Mouse (Mus musculus) gastrocnemius, postnatal 36 days (tissue): ENCODE data around the gene Nedd9. TPM values are rescaled to one million over a fixed set of nuclear protein-coding genes. Genes with fewer than 3 reads are reported as not detected.

Experiments
- DNase-seq, 2 experiments: peaks; one replicate each; pipeline ENCODE4 v3.0.0; 2022
- intact Hi-C: fragments of 180-260 bp; cut with DNase I; formaldehyde crosslinking; loops from one replicate; pipeline ENCODE4 v1.15.1; 2025
- total RNA-seq, 2 experiments: library from RNA; stranded (reverse); gene quantifications; 2 replicates each; pipeline ENCODE4 v1.2.3; 2021

Nedd9 gene
- total RNA-seq, 2 experiments from 2014 or later, result 5.7 to 7.0 TPM

GRCm38 (mm10) chr13:41457798-41458390 is 29.3 kb downstream of the Nedd9 start:
- intact Hi-C loops, result no loop called here
- no peak for DNase-seq

GRCm38 (mm10) chr13:41457030-41457797 is 29.9 kb downstream of the Nedd9 start:
- no peak for DNase-seq
- intact Hi-C loops, result no loop called here

- DNase-seq, result no peak
- intact Hi-C loops, result no loop called here
Measured at GRCm38 (mm10) chr13:41456292-41457029, 30.7 kb downstream of the Nedd9 start.

- intact Hi-C loops, result no loop called here
- DNase-seq, result no peak
Measured at GRCm38 (mm10) chr13:41453227-41454193, 33.7 kb downstream of the Nedd9 start.

DNA sequence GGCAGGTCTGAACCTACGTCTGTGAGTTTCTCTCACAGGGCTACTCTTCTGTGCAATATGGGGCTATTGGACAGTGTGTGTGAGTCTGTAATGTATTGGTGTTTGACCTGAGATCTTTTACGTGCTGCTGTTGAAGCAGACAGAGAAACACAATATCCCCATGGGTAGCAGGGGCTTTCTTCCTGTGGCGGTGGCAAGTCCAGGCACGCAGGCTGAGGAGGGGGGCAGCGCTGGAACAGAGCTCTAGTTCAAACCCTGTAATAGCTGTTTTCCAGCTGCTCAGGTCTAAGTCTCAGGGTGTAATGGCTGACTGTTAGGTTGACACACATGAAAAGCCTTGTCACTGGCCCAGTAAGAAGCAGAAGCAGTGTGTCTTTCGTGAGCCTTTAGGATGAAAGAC is 36.3 kb downstream of the Nedd9 start:
- DNase-seq, result no peak
- intact Hi-C loops, result no loop called here

GRCm38 (mm10) chr13:41449211-41449610 is 38.0 kb downstream of the Nedd9 start:
- intact Hi-C loops, result no loop called here
- DNase-seq, result no peak

DNA sequence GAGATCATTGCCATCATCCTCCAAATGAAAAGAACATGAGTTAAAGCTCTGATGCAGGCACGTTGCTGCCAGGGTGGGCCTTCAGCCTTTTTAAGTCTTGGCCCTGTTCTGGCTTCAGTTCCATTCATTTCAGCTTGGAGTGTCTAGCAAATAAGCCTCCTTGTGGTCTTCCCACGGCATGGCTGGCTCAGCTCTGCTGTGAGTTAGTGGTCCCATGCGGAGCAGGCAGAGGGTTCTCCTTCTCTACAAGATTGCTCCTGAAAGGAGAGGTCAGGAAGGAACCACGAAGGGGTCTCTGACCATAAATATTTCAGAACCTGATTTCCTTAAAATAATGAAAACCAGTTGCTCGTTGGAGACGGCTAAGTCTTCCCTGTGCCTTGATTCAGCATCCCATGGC is 40.0 kb downstream of the Nedd9 start:
- DNase-seq, result no peak

GRCm38 (mm10) chr13:41446591-41446990 is 40.6 kb downstream of the Nedd9 start:
- no peak for DNase-seq
- intact Hi-C loops, result no loop called here

More for the DNA sequence above, 40.0 kb downstream of the Nedd9 start:
- intact Hi-C loops, result no loop called here

- no peak for DNase-seq
- intact Hi-C loops, result no loop called here
Measured at GRCm38 (mm10) chr13:41445067-41445808, 41.9 kb downstream of the Nedd9 start.

DNA sequence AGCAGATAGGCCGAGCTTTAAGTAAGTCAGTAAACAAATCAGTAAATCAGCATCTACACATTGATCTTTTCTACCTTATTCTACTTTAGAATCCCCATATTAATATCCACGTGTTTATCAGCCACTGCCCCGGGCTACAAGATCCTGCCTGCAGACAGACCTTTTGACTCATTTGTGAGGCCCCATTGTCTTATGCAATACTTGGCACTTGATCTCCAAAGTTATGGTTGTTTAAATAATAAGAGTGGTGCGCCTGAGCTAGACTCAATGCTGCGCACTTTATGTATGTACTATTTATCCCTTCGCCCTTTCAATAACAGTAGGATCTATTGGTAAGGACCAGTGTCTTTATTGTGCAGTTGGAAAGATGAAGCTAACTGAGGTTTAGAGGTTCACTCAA is 42.9 kb downstream of the Nedd9 start:
- DNase-seq, result no peak
- intact Hi-C loops, result no loop called here

DNA sequence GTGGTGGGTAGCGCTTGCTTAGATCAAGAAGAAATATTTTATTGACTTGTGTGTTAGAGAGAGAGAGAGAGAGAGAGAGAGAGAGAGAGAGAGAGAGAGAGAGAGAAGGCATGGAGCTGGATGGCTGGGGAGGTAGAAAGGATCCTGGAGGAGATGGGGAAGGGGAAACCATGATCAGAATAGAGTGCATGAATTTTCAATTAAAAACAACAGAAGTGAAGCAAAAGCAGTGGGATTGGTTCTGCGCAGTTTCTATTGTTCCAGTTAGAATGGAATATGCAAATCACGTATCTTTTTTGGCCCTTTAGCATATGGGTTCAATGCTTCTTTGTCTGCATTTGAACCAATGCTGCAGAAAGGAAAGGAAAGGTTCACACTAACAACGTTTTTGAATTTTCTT is 45.0 kb downstream of the Nedd9 start:
- intact Hi-C loops, result no loop called here
- no peak for DNase-seq

DNA sequence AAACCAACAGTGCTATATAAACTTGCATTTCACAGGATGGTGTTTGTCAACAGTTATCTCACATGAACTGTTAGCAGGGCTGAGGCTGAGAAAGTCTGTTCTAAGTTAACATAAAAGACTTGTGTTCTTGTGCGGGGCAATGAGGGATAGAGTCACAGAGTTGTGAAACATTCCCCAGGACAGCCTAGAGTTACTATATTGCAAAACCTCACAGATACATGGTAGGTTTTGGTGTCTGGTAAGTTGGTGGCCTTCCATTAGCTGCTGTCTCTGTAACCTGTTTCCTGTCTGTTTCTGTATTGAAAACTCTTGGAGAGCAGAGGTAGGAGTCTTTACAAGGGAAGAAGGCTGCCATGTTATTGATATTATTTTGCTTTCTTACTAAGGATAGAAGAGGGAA is 47.0 kb downstream of the Nedd9 start:
- intact Hi-C loops, result no loop called here
- no peak for DNase-seq

DNA sequence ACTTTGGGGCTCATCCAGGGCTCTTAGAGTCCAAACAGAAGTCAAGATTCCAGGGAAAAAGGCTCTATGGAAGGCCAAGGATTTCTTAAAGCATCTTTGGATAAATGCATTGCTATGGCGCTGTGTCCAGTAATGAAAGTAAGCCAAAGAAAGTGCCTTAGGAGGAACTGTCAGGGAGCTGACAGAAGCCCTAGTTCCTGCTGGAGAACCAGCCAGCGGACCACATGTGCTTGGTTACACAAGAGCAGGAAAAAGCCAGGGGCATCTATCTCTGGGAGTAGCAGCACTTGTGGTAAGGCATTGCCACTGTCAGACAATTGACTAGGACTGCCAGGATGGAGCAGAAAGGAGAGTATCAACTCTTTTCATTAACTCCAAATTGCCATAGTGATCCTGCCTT is 49.8 kb downstream of the Nedd9 start:
- no peak for DNase-seq
- intact Hi-C loops, result no loop called here

DNA sequence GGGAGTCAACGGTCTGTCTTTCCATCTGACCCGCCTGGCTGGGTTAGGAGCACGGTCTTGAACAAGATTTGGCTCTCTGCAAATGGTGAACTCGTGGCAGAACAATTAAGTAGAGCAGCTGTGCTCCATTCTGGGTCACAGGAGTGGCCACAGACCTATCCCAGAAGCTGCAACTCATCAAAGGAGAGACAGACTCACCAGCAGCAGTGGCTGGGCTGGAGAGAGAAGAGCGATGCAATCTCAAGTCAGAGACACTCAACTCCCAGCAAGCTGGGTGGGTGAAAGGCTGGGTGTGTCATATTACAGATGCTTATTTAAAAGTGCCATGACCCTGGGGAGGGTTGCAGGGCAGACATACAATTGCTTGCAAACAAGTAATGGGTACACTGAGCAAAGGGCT is 50.4 kb downstream of the Nedd9 start:
- intact Hi-C loops, result no loop called here
- peak in 1 of 2 experiments; percentile 22 for DNase-seq

DNA sequence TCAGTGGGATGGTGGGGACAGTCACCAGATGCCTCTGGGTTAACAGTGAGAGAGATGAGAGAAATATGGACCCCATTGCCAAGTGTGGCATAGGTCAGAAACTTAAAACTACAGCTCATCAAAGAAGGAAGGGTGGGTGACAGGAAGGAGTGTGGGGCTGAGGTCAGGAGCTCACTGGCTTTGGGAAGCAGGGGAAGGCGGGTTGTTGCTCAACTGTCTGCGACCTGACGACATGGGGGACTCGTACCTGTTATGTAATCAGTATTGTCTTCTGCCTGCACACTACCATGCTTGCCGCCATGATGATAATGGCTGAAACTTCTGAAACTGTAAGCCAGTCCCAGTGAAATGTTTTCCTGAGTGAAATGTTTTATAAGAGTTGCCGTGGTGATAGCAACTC is 54.0 kb downstream of the Nedd9 start:
- intact Hi-C loops, result no loop called here
- DNase-seq, result no peak

- intact Hi-C loops, result no loop called here
Measured at GRCm38 (mm10) chr13:41431795-41432194, 55.4 kb downstream of the Nedd9 start.

GRCm38 (mm10) chr13:41427046-41427445 is 60.1 kb downstream of the Nedd9 start:
- intact Hi-C loops, result no loop called here
- DNase-seq, result no peak

More at GRCm38 (mm10) chr13:41431795-41432194, 55.4 kb downstream of the Nedd9 start:
- no peak for DNase-seq

GRCm38 (mm10) chr13:41423463-41424074 is 63.6 kb downstream of the Nedd9 start:
- no peak for DNase-seq
- intact Hi-C loops, result no loop called here

- no peak for DNase-seq
- intact Hi-C loops, result no loop called here
Measured at GRCm38 (mm10) chr13:41422581-41422980, 64.6 kb downstream of the Nedd9 start.
